In genomic region chr7:133684110-133684509, GRCm38 (mm10) we compare ENCODE assay signal across 15 mouse cellular contexts. TPM values are rescaled to one million over a fixed set of nuclear protein-coding genes. Genes with fewer than 3 reads are reported as not detected.
DNase-seq lines count a peak whose midpoint lies in the region; ATAC-seq and TF ChIP-seq lines count a peak whose summit lies in the region.
"Had no signal": no experiment of that assay in that cellular context is flagged by ENCODE, and none has a peak within 500 bp of the region (broad histone marks: within the 10 kb centered on the region; RNA-seq: fewer than 3 reads in every experiment).

No protein-coding gene starts in this region.

- 85% methylated on average over 5 of the region's 5 CpGs for WGBS in intestine, postnatal 0 days
- 82% methylated on average over 5 of the region's 5 CpGs for WGBS in intestine, embryonic 16.5 days
- 84% methylated on average over 5 of the region's 5 CpGs for WGBS in stomach, postnatal 0 days

- H3K36me3 ChIP-seq in intestine, postnatal 0 days (ENCODE audit: control insufficient read depth, insufficient read depth), result peaks cover 12% of the 10 kb centered on the region
- peaks cover 8% of the 10 kb centered on the region; the same call in 1 of the 2 replicates for H3K36me3 ChIP-seq in intestine, embryonic 16.5 days (ENCODE audit: control insufficient read depth, insufficient read depth, low read length)
- peaks cover 4% of the 10 kb centered on the region; the same call in 1 of the 2 replicates for H3K36me3 ChIP-seq in stomach, postnatal 0 days (ENCODE audit: control insufficient read depth, insufficient read depth, low read length)

- no peak overlapping the region for H3K4me2 ChIP-seq in intestine, postnatal 0 days (replicated peaks; ENCODE audit: low read depth)
- no peak overlapping the region for H3K4me2 ChIP-seq in intestine, embryonic 16.5 days (ENCODE audit: low read depth, low read length)
- H3K4me2 ChIP-seq in stomach, postnatal 0 days (replicated peaks; ENCODE audit: low read depth), result no peak overlapping the region
- H3K4me2 ChIP-seq: embryonic facial prominence, embryonic 13.5 days had no signal

- TF ChIP-seq EP300 in stomach, postnatal 0 days (optimal IDR thresholded peaks at IDR 0.05), result no peak

- peak; percentile 69 for TF ChIP-seq CTCF in intestine, postnatal 0 days (IDR thresholded peaks at IDR 0.05; ENCODE audit: low read depth)
- peak; percentile 70 for TF ChIP-seq CTCF in stomach, postnatal 0 days (IDR thresholded peaks at IDR 0.05; ENCODE audit: low read depth)

- H3K27me3 ChIP-seq in intestine, postnatal 0 days (replicated peaks; ENCODE audit: control insufficient read depth, insufficient read depth, low read length), result no peaks in the 10 kb centered on the region
- no peaks in the 10 kb centered on the region for H3K27me3 ChIP-seq in intestine, embryonic 16.5 days (replicated peaks; ENCODE audit: control insufficient read depth, insufficient read depth, low read length)
- no peaks in the 10 kb centered on the region for H3K27me3 ChIP-seq in stomach, postnatal 0 days (ENCODE audit: control insufficient read depth, insufficient read depth, low read length)
- H3K27me3 ChIP-seq: embryonic facial prominence, embryonic 13.5 days had no signal

- no peak overlapping the region for H3K9ac ChIP-seq in intestine, postnatal 0 days (ENCODE audit: low read depth, low read length)
- no peak overlapping the region for H3K9ac ChIP-seq in intestine, embryonic 16.5 days (ENCODE audit: low read depth, low read length)
- H3K9ac ChIP-seq in stomach, postnatal 0 days (ENCODE audit: low read length), result no peak overlapping the region
- H3K9ac ChIP-seq: embryonic facial prominence, embryonic 13.5 days had no signal

- no peaks in the 10 kb centered on the region for H3K9me3 ChIP-seq in intestine, postnatal 0 days (ENCODE audit: control insufficient read depth)
- H3K9me3 ChIP-seq in intestine, embryonic 16.5 days (ENCODE audit: control insufficient read depth, low read length), result peaks cover 8% of the 10 kb centered on the region; the same call in 1 of the 2 replicates
- H3K9me3 ChIP-seq in stomach, postnatal 0 days (ENCODE audit: control insufficient read depth, low read length), result no peaks in the 10 kb centered on the region

- no peaks in the 10 kb centered on the region for H3K4me1 ChIP-seq in intestine, postnatal 0 days (replicated peaks; ENCODE audit: control insufficient read depth, insufficient read depth, low read length)
- H3K4me1 ChIP-seq in intestine, embryonic 16.5 days (ENCODE audit: control insufficient read depth, insufficient read depth, low read length), result no peaks in the 10 kb centered on the region
- no peaks in the 10 kb centered on the region for H3K4me1 ChIP-seq in stomach, postnatal 0 days (replicated peaks; ENCODE audit: control insufficient read depth, insufficient read depth)
- H3K4me1 ChIP-seq: embryonic facial prominence, embryonic 13.5 days; midbrain, embryonic 10.5 days had no signal

- no peak for ATAC-seq in intestine, postnatal 0 days
- no peak for ATAC-seq in intestine, embryonic 16.5 days
- ATAC-seq in stomach, postnatal 0 days (ENCODE audit: low FRiP score, low TSS enrichment), result no peak
- ATAC-seq: forebrain, embryonic 16.5 days; inflammation-experienced regulatory T-cells, adult 6 months had no signal

- H3K4me3 ChIP-seq in intestine, postnatal 0 days (ENCODE audit: low read depth, low read length), result no peak overlapping the region
- H3K4me3 ChIP-seq in intestine, embryonic 16.5 days (ENCODE audit: low read length), result no peak overlapping the region
- H3K4me3 ChIP-seq in stomach, postnatal 0 days (ENCODE audit: low read depth, low read length), result no peak overlapping the region
- H3K4me3 ChIP-seq: embryonic facial prominence, embryonic 13.5 days; midbrain, embryonic 10.5 days had no signal

- DNase-seq in thymus, postnatal 0 days (ENCODE audit: low spot score), result peak; percentile 9
- no peak for DNase-seq in thymus, adult 18-20 months
- DNase-seq in ZHBTc4 (ENCODE audit: low read depth, low spot score), result peak; percentile 60
- no peak for DNase-seq in stomach, postnatal 0 days (ENCODE audit: low spot score)
- DNase-seq in heart, postnatal 4 days, result no peak
- DNase-seq in adrenal gland, postnatal 4 days (ENCODE audit: low spot score in 2 of 2), result no peak
- DNase-seq: heart, adult 11 months; thymus, postnatal 14 days had no signal

- H3K27ac ChIP-seq in intestine, postnatal 0 days (ENCODE audit: low read depth, low read length), result no peak overlapping the region
- no peak overlapping the region for H3K27ac ChIP-seq in intestine, embryonic 16.5 days (ENCODE audit: low read length)
- H3K27ac ChIP-seq in stomach, postnatal 0 days (replicated peaks), result no peak overlapping the region
- H3K27ac ChIP-seq: embryonic facial prominence, embryonic 13.5 days; midbrain, embryonic 10.5 days had no signal

RNA-seq across cellular contexts. Expression of gene Mmp21, which starts 4.2 kb away (rescaled TPM):
- polyA plus RNA-seq in intestine, postnatal 0 days (2015; fragmentation: Nextera tagmentation; extraction: Ambion mirVana), result 0.08 TPM in 1 of 2 replicates, not detected in the other
- polyA plus RNA-seq in intestine, embryonic 16.5 days (2015; fragmentation: Nextera tagmentation; extraction: Ambion mirVana), result 0.07 TPM in 1 of 2 replicates, not detected in the other
- polyA plus RNA-seq in thymus, postnatal 0 days (2015; fragmentation: Nextera tagmentation; extraction: Ambion mirVana), result 0.07 and 0.09 TPM in 2 replicates
- polyA plus RNA-seq in stomach, postnatal 0 days (2015; fragmentation: Nextera tagmentation; extraction: Ambion mirVana), result 0.06 TPM in 1 of 2 replicates, not detected in the other
- total RNA-seq in heart, postnatal 4 days (2021), result not detected
- total RNA-seq in adrenal gland, postnatal 4 days (2021), result not detected
- polyA plus RNA-seq: embryonic facial prominence, embryonic 13.5 days; inflammation-experienced regulatory T-cells, adult 6 months; limb, embryonic 14.5 days; midbrain, embryonic 10.5 days had no signal

RNA-seq across cellular contexts. Expression of gene Bccip, which starts 25.0 kb away (rescaled TPM):
- polyA plus RNA-seq in intestine, postnatal 0 days (2015; fragmentation: Nextera tagmentation; extraction: Ambion mirVana), result 91.4 and 92.6 TPM in 2 replicates
- 134 and 158 TPM in 2 replicates for polyA plus RNA-seq in intestine, embryonic 16.5 days (2015; fragmentation: Nextera tagmentation; extraction: Ambion mirVana)
- 133 and 135 TPM in 2 replicates for polyA plus RNA-seq in thymus, postnatal 0 days (2015; fragmentation: Nextera tagmentation; extraction: Ambion mirVana)
- polyA plus RNA-seq in stomach, postnatal 0 days (2015; fragmentation: Nextera tagmentation; extraction: Ambion mirVana), result 100 and 105 TPM in 2 replicates
- total RNA-seq in heart, postnatal 4 days (2021), result 10 to 100 TPM; 45.8 to 54.5 TPM
- 10 to 100 TPM; 60.6 to 69.8 TPM for total RNA-seq in adrenal gland, postnatal 4 days (2021)

RNA-seq across cellular contexts. Expression of gene Uros, which starts 25.8 kb away (rescaled TPM):
- 12.1 and 12.4 TPM in 2 replicates for polyA plus RNA-seq in intestine, postnatal 0 days (2015; fragmentation: Nextera tagmentation; extraction: Ambion mirVana)
- polyA plus RNA-seq in intestine, embryonic 16.5 days (2015; fragmentation: Nextera tagmentation; extraction: Ambion mirVana), result 33.5 and 37.2 TPM in 2 replicates
- polyA plus RNA-seq in thymus, postnatal 0 days (2015; fragmentation: Nextera tagmentation; extraction: Ambion mirVana), result 25.1 and 26.2 TPM in 2 replicates
- 13.3 and 13.9 TPM in 2 replicates for polyA plus RNA-seq in stomach, postnatal 0 days (2015; fragmentation: Nextera tagmentation; extraction: Ambion mirVana)
- 10 to 100 TPM; 13.0 to 14.5 TPM for total RNA-seq in heart, postnatal 4 days (2021)
- total RNA-seq in adrenal gland, postnatal 4 days (2021), result 10 to 100 TPM; 13.4 to 14.5 TPM

RNA-seq across cellular contexts. Expression of gene Edrf1, which starts 46.8 kb away (rescaled TPM):
- polyA plus RNA-seq in intestine, postnatal 0 days (2015; fragmentation: Nextera tagmentation; extraction: Ambion mirVana), result 5.8 and 6.1 TPM in 2 replicates
- 13.7 and 14.1 TPM in 2 replicates for polyA plus RNA-seq in intestine, embryonic 16.5 days (2015; fragmentation: Nextera tagmentation; extraction: Ambion mirVana)
- 17.6 and 18.7 TPM in 2 replicates for polyA plus RNA-seq in thymus, postnatal 0 days (2015; fragmentation: Nextera tagmentation; extraction: Ambion mirVana)
- polyA plus RNA-seq in stomach, postnatal 0 days (2015; fragmentation: Nextera tagmentation; extraction: Ambion mirVana), result 7.2 and 7.6 TPM in 2 replicates
- 10 to 100 TPM; 10.9 to 13.0 TPM for total RNA-seq in heart, postnatal 4 days (2021)
- 10 to 100 TPM; 21.3 to 25.8 TPM for total RNA-seq in adrenal gland, postnatal 4 days (2021)

Comparison
In these comparisons a context has a peak if more than half of its experiments do, and no peak if none do; other contexts are left out.
1. DNase-seq: peak in thymus, postnatal 0 days (single experiment) and ZHBTc4 (single experiment); none in thymus, adult 18-20 months (0 of 2), stomach, postnatal 0 days (single experiment), heart, postnatal 4 days (single experiment) and adrenal gland, postnatal 4 days (0 of 2).